Mouse (Mus musculus): ENCODE data around the gene Fgfr2.

DNA sequence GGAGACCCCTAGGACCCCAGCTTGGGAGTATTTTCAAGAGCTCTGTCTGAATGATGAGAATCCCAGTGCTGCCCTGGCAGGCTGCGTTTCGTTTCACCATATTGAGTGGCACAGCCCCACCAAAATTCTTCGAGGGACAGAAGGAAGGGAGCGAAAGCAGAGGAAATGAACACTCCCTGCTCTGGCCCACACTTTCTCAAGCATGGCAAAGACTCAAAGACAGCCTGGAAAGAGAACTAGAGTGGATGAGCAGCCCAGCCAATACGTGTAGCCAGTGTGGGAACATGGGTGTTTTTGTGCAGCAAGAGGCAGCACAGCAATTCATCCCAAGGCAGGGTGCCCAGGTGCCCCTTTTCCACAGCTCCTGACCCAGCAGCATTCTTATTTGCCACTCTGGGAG is 380.2 kb downstream of the Fgfr2 start:
- TF ChIP-seq POU5F1 (IDR thresholded peaks at IDR 0.05; ENCODE audit: borderline replicate concordance, low read length) (no peak), CTCF (conservative IDR thresholded peaks at IDR 0.05; ENCODE audit: low read length) (no peak)

Measured in E14TG2a.4 (cell line).